Mouse (Mus musculus) heart, postnatal 0 days (tissue): Measurements from ENCODE around the gene Tshz2.

ENCODE experiments used
- CTCF ChIP-seq: IDR thresholded peaks from 2 replicates; pipeline ENCODE4 v1.5.1; 2016; ENCODE audit warnings: antibody characterized with exemption, control low read depth, low read depth
- EP300 ChIP-seq: IDR thresholded peaks from 2 replicates; pipeline ENCODE4 v1.6.1; 2016; ENCODE audit warnings: antibody characterized with exemption, low read depth

GRCm38 (mm10) chr2:169851606-169852005 lies 218.8 kb downstream of the Tshz2 start:
- no peak for TF ChIP-seq EP300
- TF ChIP-seq CTCF: no peak
